Mouse (Mus musculus) brain, embryonic 14.5 days (tissue): ENCODE measurements around the gene Prkag1. TPM values are rescaled to one million over a fixed set of nuclear protein-coding genes. Genes with fewer than 3 reads are reported as not detected.

ENCODE experiments used
- DNase-seq: peaks from one replicate; pipeline ENCODE4 v3.0.0-alpha.2; 2011; ENCODE audit warnings: low read depth
- CTCF ChIP-seq: fragments of 200-500 bp; IDR thresholded peaks from 2 replicates; pipeline ENCODE4 v1.5.1; 2012; ENCODE audit warnings: inconsistent platforms, mild to moderate bottlenecking, moderate library complexity, borderline replicate concordance; ENCODE audit not compliant: insufficient read depth, insufficient read length; ENCODE audit errors: extremely low read depth
- POLR2A ChIP-seq: fragments of 200-500 bp; IDR thresholded peaks from 2 replicates; pipeline ENCODE4 v1.6.1; 2012; ENCODE audit warnings: mild to moderate bottlenecking, inconsistent platforms, borderline replicate concordance; ENCODE audit not compliant: poor library complexity, insufficient read depth, insufficient read length, severe bottlenecking; ENCODE audit errors: extremely low read depth
- polyA plus RNA-seq: library from polyadenylated mRNA; depleted of rRNA; stranded (reverse); fragments of >200 nt; gene quantifications from 2 replicates; pipeline ENCODE4 v1.2.3, GENCODE M21; 2012

Prkag1 gene
- polyA plus RNA-seq, 1 experiment = 71.8 TPM

DNA sequence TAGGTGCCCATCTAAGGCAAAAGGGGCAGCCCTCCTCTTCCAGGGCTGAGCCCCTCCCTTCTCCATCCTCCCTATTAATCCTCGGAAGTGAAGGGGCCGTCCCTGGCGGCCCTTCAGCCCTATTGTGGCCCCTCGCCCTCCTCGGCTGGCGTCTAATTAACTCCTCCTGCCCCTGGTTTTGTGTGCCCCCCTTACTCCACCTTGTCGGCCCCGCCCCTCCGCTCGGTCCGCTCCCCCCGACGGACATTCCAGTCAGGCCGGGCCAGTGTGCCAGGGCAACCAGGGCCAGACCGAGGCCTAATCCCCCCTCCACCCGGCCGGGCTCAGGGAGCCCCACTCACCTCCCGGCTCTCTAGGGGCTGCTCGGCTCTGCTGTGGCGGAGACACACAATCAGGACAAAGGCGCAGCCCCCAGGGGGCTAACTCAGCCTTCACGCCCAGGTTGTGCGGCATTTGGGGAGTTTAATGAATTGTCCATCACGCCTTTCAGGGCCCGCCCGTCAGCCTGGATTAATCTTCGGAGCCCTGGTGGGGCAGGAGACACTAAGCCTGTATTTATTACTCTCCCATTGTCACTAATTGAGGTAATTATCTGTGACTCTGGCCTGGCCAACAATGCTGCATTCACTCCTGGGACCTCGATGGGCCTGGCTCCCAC, 33.4 kb downstream of the Prkag1 start:
- DNase-seq = peak; percentile 94
- TF ChIP-seq POLR2A = no peak
- no peak for TF ChIP-seq CTCF

DNA sequence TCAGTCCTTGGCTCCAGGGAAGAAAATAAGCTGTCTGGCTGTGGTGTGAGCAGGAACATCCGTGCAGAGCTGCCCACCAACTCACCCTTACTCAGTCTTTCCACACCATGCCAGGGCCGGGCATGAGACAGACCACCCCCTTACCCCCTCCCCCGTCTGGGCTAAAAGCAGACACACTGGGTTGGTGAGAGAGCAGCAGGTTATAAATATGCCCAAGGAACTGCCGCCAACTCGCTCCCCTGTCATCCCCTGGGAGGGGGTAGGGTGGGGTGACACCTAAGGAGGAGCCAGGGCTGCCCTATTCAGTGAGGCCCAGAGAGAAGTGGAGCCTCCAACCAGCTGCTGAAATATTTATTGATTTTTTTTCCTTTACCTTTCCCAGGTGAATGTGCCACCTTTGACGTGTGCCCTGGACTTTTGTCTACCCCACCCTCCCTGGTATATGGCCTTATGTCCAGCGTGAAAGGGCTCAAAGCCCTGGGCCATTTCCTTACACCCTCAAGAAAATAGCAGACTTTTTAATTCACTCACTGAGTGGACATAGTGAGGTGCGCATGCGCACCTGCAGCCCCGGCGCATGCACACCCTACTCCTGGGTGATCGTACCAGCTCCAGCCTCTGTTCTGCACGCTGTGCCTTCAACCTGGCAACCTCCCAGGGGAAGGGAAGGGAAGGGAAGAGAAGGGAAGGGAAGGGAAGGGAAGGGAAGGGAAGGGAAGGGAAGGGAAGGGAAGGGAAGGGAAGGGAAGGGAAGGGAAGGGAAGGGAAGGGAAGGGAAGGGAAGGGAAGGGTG, 34.3 kb downstream of the Prkag1 start:
- TF ChIP-seq POLR2A (no peak), CTCF (no peak)
- DNase-seq = peak; percentile 78

DNA sequence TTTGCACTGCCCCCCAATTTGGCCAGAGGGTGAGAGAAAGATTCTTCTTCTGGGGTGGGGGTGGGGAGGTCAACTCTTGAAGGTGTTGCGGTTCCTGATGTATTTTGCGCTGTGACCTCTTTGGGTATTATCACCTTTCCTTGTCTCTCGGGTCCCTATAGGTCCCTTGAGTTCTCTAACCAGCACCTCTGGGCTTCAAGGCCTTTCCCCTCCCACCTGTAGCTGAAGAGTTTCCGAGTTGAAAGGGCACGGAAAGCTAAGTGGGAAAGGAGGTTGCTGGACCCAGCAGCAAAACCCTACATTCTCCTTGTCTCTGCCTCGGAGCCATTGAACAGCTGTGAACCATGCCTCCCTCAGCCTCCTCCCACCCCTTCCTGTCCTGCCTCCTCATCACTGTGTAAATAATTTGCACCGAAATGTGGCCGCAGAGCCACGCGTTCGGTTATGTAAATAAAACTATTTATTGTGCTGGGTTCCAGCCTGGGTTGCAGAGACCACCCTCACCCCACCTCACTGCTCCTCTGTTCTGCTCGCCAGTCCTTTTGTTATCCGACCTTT, 38.1 kb downstream of the Prkag1 start:
- TF ChIP-seq CTCF = no peak
- no peak for TF ChIP-seq POLR2A
- DNase-seq = no peak

DNA sequence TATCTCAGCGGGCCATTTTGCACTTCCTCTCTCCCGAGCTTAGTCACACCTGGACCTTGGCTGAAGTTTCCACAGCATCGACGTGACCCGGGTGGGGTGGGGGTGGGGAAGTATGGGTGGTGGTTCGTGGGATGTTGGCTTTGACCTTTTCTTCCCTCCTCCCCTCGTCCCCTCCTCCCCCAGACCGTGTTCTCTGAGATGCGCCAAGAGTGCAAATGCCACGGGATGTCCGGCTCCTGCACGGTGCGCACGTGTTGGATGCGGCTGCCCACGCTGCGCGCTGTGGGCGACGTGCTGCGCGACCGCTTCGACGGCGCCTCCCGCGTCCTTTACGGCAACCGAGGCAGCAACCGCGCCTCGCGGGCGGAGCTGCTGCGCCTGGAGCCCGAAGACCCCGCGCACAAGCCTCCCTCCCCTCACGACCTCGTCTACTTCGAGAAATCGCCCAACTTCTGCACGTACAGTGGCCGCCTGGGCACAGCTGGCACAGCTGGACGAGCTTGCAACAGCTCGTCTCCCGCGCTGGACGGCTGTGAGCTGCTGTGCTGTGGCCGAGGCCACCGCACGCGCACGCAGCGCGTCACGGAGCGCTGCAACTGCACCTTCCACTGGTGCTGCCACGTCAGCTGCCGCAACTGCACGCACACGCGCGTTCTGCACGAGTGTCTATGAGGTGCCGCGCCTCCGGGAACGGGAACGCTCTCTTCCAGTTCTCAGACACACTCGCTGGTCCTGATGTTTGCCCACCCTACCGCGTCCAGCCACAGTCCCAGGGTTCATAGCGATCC, 38.9 kb downstream of the Prkag1 start:
- TF ChIP-seq CTCF = no peak
- TF ChIP-seq POLR2A = no peak
- peak; percentile 63 for DNase-seq

DNA sequence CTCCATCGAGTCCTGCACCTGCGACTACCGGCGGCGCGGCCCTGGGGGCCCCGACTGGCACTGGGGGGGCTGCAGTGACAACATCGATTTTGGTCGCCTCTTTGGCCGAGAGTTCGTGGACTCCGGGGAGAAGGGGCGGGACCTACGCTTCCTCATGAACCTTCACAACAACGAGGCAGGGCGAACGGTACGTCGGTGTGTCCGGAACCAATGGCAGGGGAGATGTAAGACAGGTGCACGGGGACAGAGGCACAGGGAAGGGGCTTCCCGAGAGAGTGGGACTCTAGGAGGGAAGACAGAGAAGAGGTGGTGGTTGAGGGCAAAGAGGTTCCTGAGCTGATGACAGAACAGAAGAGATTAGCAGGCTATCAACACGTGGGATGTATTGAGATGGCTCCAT, 39.5 kb downstream of the Prkag1 start:
- no peak for TF ChIP-seq POLR2A
- no peak for TF ChIP-seq CTCF
- DNase-seq = no peak

DNA sequence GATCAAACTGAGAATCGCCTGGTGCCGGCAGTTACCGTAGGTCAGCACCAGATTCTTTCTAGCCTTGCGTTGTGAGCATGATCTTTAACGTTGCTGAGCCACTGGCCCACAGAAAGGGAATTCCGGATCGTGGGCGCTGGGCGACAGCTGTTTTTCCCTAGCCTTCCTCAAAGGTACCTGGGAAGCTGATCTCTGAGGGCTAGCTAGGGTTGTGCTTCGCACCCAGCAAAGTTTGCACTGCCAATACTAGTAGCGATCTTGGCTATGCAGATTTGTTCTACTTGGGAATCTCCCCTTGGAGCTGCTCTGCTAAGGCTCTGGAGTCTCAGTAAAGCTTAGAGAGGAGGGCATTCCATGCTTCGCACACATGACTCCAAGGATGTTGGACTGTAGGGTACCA, 40.1 kb downstream of the Prkag1 start:
- DNase-seq = no peak
- TF ChIP-seq CTCF (no peak), POLR2A (no peak)

DNA sequence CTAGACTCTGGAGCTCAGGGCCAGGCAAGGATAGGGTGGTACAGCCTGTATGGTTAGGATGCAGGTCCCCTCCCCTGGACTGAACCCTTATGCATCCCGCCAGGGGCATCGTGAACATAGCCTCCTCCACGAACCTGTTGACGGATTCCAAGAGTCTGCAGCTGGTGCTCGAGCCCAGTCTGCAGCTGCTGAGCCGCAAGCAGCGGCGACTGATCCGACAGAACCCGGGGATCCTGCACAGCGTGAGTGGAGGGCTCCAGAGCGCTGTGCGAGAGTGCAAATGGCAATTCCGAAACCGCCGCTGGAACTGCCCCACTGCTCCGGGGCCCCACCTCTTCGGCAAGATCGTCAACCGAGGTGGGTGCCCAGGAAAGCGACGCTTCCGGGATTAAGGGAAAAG, 40.6 kb downstream of the Prkag1 start:
- no peak for DNase-seq
- TF ChIP-seq CTCF = no peak
- no peak for TF ChIP-seq POLR2A

GRCm38 (mm10) chr15:98789661-98790535, 41.4 kb downstream of the Prkag1 start, which contains the start of gene Wnt1:
Gene Wnt1, plus strand, starts transcription at chr15:98789857.
- peak; percentile 59; the same call in 1 of the 2 replicates for TF ChIP-seq CTCF
- no peak for TF ChIP-seq POLR2A
- DNase-seq = no peak

DNA sequence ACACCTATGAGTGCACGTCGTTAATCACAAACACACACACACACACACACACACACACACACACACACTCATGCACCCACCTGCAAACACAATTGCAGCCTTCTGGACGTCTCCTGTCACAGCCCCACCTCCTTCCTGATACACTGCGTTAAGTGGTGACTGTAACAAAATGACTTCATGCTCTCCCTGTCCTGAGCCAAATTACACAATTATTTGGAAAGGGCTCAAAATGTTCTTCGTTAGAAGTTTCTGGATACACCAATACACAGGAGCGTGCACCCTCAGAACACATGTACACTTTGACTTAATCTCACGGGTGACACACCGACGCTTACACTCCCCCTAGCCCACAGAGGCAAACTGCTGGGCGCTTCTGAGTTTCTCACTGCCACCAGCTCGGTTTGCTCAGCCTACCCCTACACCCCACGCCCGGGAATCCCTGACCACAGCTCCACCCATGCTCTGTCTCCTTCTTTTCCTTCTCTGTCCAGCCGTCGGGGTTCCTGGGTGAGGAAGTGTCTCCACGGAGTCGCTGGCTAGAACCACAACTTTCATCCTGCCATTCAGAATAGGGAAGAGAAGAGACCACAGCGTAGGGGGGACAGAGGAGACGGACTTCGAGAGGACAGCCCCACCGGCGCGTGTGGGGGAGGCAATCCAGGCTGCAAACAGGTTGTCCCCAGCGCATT, 42.2 kb downstream of the Prkag1 start:
- DNase-seq = no peak
- TF ChIP-seq POLR2A = no peak
- no peak for TF ChIP-seq CTCF

DNA sequence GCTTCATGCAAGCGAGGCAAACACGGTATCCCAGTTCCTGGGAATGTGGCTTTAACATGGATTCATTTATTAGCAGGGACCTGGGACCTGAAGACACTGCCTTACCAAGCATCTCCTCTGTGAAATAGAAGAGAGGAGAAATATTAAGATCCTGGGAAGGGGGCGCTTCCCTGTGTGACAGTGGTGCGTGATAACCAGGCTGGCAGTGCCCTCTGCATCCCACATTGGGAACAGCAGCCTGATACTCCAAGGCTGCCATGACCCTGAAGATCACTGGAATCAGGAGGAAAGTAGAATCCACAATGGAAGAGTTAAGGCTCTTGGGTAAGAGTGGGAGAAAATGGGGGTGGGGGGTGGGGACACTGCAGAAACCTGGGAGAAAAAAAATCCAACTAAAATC, 43.4 kb downstream of the Prkag1 start:
- TF ChIP-seq CTCF (peak; percentile 73), POLR2A (no peak)
- DNase-seq = peak; percentile 68
